Mouse (Mus musculus) hindbrain, embryonic 14.5 days (tissue): Measurements from ENCODE around the gene Gm21293. TPM values are rescaled to one million over a fixed set of nuclear protein-coding genes. Genes with fewer than 3 reads are reported as not detected.
"Not testable (repeated sequence)": the region's sequence is repeated elsewhere in the genome, so short reads cannot be mapped to it uniquely, and the experiment has no call there.

Source experiments
- ATAC-seq: fragments of 200-750 bp; cut with Nextera tagmentation; 2 replicates; pipeline ENCODE4 v1.8.0; 2017; ENCODE audit warnings: moderate number of reproducible peaks, mild to moderate bottlenecking, moderate TSS enrichment, moderate library complexity; ENCODE audit not compliant: low FRiP score
- DNase-seq: peaks from one replicate; pipeline ENCODE4 v3.0.0-alpha.2; 2015; ENCODE audit warnings: low spot score
- H3K27ac ChIP-seq: fragments of 300-500 bp; sonication (generic); 2 replicates; pipeline ENCODE4 v1.5.1; 2014; ENCODE audit warnings: mild to moderate bottlenecking, moderate library complexity
- H3K27me3 ChIP-seq: fragments of 300-500 bp; sonication (generic); 2 replicates; pipeline ENCODE4 v1.6.1; 2014; ENCODE audit warnings: mild to moderate bottlenecking, low read length, mixed read lengths; ENCODE audit not compliant: control insufficient read depth, insufficient read depth
- H3K36me3 ChIP-seq: fragments of 300-500 bp; sonication (generic); replicated peaks from 2 replicates; pipeline ENCODE4 v1.6.1; 2014; ENCODE audit not compliant: control insufficient read depth, insufficient read depth
- H3K4me1 ChIP-seq: fragments of 300-500 bp; sonication (generic); replicated peaks from 2 replicates; pipeline ENCODE4 v1.6.1; 2014; ENCODE audit warnings: antibody characterized with exemption, low read length, mixed read lengths; ENCODE audit not compliant: control insufficient read depth, insufficient read depth
- H3K4me2 ChIP-seq: fragments of 300-500 bp; sonication (generic); replicated peaks from 2 replicates; pipeline ENCODE4 v1.6.1; 2014; ENCODE audit warnings: mild to moderate bottlenecking, moderate library complexity
- H3K4me3 ChIP-seq: fragments of 300-500 bp; sonication (generic); replicated peaks from 2 replicates; pipeline ENCODE4 v1.5.1; 2014; ENCODE audit warnings: mild to moderate bottlenecking, low read length
- H3K9ac ChIP-seq: fragments of 300-500 bp; sonication (generic); 2 replicates; pipeline ENCODE4 v1.6.1; 2014
- H3K9me3 ChIP-seq: fragments of 300-500 bp; sonication (generic); 2 replicates; pipeline ENCODE4 v1.6.1; 2016; ENCODE audit warnings: low read length; ENCODE audit not compliant: control insufficient read depth
- WGBS: fragments of 180-500 bp; shearing (Covaris S2); extraction: QIAGEN DNeasy Blood & Tissue Kit; methylation state at CpG from one replicate; pipeline ENCODE4 v1.1.7; 2014; 5-methylcytosine and 5-hydroxymethylcytosine counted together
- polyA plus RNA-seq: library from polyadenylated mRNA; unstranded; fragments of >200 nt; fragmentation: Nextera tagmentation; extraction: Ambion mirVana; gene quantifications from 2 replicates; pipeline ENCODE4 v1.2.1, GENCODE M21; 2014

Gene Gm21293
- not detected in 2 replicates for polyA plus RNA-seq

- ATAC-seq, DNase-seq, H3K4me2 ChIP-seq, H3K36me3 ChIP-seq, H3K4me1 ChIP-seq, H3K4me3 ChIP-seq, H3K27me3 ChIP-seq, H3K9ac ChIP-seq, H3K9me3 ChIP-seq, H3K27ac ChIP-seq: not testable (repeated sequence)
- no CpG with 5 or more reads among the region's 3 CpGs for WGBS
Measured at GRCm38 (mm10) chr10:104142687-104143086, at the start of gene Gm21293. Gm21293 (plus strand) TSS chr10:104142987.

- Histone ChIP-seq H3K4me2 (no peak overlapping the region), H3K9me3 (no peaks in the 10 kb centered on the region), H3K4me3 (no peak overlapping the region), H3K9ac (no peak overlapping the region), H3K36me3 (no peaks in the 10 kb centered on the region), H3K27me3 (no peaks in the 10 kb centered on the region), H3K27ac (no peak overlapping the region), H3K4me1 (no peaks in the 10 kb centered on the region)
- 70% methylated on average over 3 of the region's 3 CpGs for WGBS
- ATAC-seq: no peak
- DNase-seq: no peak
Measured at GRCm38 (mm10) chr10:104110044-104110443, 32.7 kb upstream of the Gm21293 start.

- H3K36me3 ChIP-seq: no peaks in the 10 kb centered on the region
- no peak overlapping the region for H3K27ac ChIP-seq
- no peak for DNase-seq
- H3K9ac ChIP-seq: no peak overlapping the region
- H3K4me2 ChIP-seq: no peak overlapping the region
- H3K9me3 ChIP-seq: no peaks in the 10 kb centered on the region
- no peak overlapping the region for H3K4me3 ChIP-seq
- H3K4me1 ChIP-seq: no peaks in the 10 kb centered on the region
- no peaks in the 10 kb centered on the region for H3K27me3 ChIP-seq
- no peak for ATAC-seq
- WGBS: 77% methylated on average over 2 of the region's 2 CpGs
Measured at GRCm38 (mm10) chr10:104118312-104118711, 24.5 kb upstream of the Gm21293 start.

- H3K4me1 ChIP-seq, H3K4me3 ChIP-seq, H3K9me3 ChIP-seq, ATAC-seq, H3K27me3 ChIP-seq, H3K27ac ChIP-seq, DNase-seq, H3K9ac ChIP-seq, H3K4me2 ChIP-seq, H3K36me3 ChIP-seq: not testable (repeated sequence)
- no CpG with 5 or more reads among the region's 3 CpGs for WGBS
Measured at GRCm38 (mm10) chr10:104151197-104151596, 8.4 kb downstream of the Gm21293 start, which contains the start of gene Gm6763. Gm6763 (plus strand) TSS chr10:104151497.

- DNase-seq, H3K27me3 ChIP-seq, H3K4me1 ChIP-seq, H3K4me2 ChIP-seq, H3K9ac ChIP-seq, H3K36me3 ChIP-seq, H3K27ac ChIP-seq, H3K9me3 ChIP-seq, H3K4me3 ChIP-seq, ATAC-seq: not testable (repeated sequence)
- WGBS: no CpG with 5 or more reads among the region's 3 CpGs
Measured at GRCm38 (mm10) chr10:104159706-104160105, 16.9 kb downstream of the Gm21293 start, which contains the start of gene Gm8764. Gm8764 (plus strand) TSS chr10:104160006.

GRCm38 (mm10) chr10:104168215-104168614 is 25.4 kb downstream of the Gm21293 start, which contains the start of gene Gm21304:
Gm21304 (plus strand) TSS chr10:104168515.
- H3K36me3 ChIP-seq, H3K9ac ChIP-seq, H3K27ac ChIP-seq, H3K4me2 ChIP-seq, DNase-seq, H3K27me3 ChIP-seq, H3K4me3 ChIP-seq, H3K9me3 ChIP-seq, ATAC-seq, H3K4me1 ChIP-seq: not testable (repeated sequence)
- no CpG with 5 or more reads among the region's 3 CpGs for WGBS

- not testable (repeated sequence) for H3K36me3 ChIP-seq, DNase-seq, H3K4me3 ChIP-seq, H3K27me3 ChIP-seq, H3K9ac ChIP-seq, H3K4me2 ChIP-seq, H3K9me3 ChIP-seq, ATAC-seq, H3K27ac ChIP-seq, H3K4me1 ChIP-seq
- WGBS: no CpG with 5 or more reads among the region's 3 CpGs
Measured at GRCm38 (mm10) chr10:104176724-104177123, 33.9 kb downstream of the Gm21293 start, which contains the start of gene Gm21312. Gm21312 (plus strand) TSS chr10:104177024.

- H3K27me3 ChIP-seq, H3K4me3 ChIP-seq, ATAC-seq, H3K9ac ChIP-seq, H3K4me2 ChIP-seq, H3K36me3 ChIP-seq, DNase-seq, H3K27ac ChIP-seq, H3K9me3 ChIP-seq, H3K4me1 ChIP-seq: not testable (repeated sequence)
- WGBS: no CpG with 5 or more reads among the region's 3 CpGs
Measured at GRCm38 (mm10) chr10:104185233-104185632, 42.4 kb downstream of the Gm21293 start, which contains the start of gene Gm20765. Gm20765 (plus strand) TSS chr10:104185533.

GRCm38 (mm10) chr10:104193742-104194141 is 51.0 kb downstream of the Gm21293 start, which contains the start of gene Gm4340:
Gm4340 (plus strand) TSS chr10:104194042.
- H3K36me3 ChIP-seq, H3K4me2 ChIP-seq, H3K27ac ChIP-seq, H3K9me3 ChIP-seq, H3K4me1 ChIP-seq, H3K9ac ChIP-seq, DNase-seq, H3K27me3 ChIP-seq, ATAC-seq, H3K4me3 ChIP-seq: not testable (repeated sequence)
- WGBS: no CpG with 5 or more reads among the region's 3 CpGs
